Mouse (Mus musculus) kidney, embryonic 16.5 days (tissue): ENCODE results near the gene Cog4. TPM values are rescaled to one million over a fixed set of nuclear protein-coding genes. Genes with fewer than 3 reads are reported as not detected.
A peak's percentile ranks its signal among the peaks of the same experiment; 100 is the strongest.
"Not testable (repeated sequence)": the region's sequence is repeated elsewhere in the genome, so short reads cannot be mapped to it uniquely, and the experiment has no call there.

ENCODE experiments used
- ATAC-seq: fragments of 200-750 bp; cut with Nextera tagmentation; 2 replicates; pipeline ENCODE4 v1.8.0; 2017; ENCODE audit warnings: moderate TSS enrichment; ENCODE audit not compliant: low FRiP score, low TSS enrichment
- H3K27ac ChIP-seq: fragments of 300-500 bp; sonication (generic); 2 replicates; pipeline ENCODE4 v1.5.1; 2014; ENCODE audit warnings: low read length
- H3K27me3 ChIP-seq: fragments of 300-500 bp; sonication (generic); 2 replicates; pipeline ENCODE4 v1.6.1; 2014; ENCODE audit warnings: low read length, control low read depth, mixed read lengths; ENCODE audit not compliant: insufficient read depth
- H3K36me3 ChIP-seq: fragments of 300-500 bp; sonication (generic); 2 replicates; pipeline ENCODE4 v1.6.1; 2014; ENCODE audit warnings: low read length, control low read depth, mixed read lengths; ENCODE audit not compliant: insufficient read depth
- H3K4me1 ChIP-seq: fragments of 300-500 bp; sonication (generic); 2 replicates; pipeline ENCODE4 v1.6.1; 2014; ENCODE audit warnings: low read length, control low read depth, mixed read lengths; ENCODE audit not compliant: insufficient read depth
- H3K4me2 ChIP-seq: fragments of 300-500 bp; sonication (generic); replicated peaks from 2 replicates; pipeline ENCODE4 v1.6.1; 2014; ENCODE audit warnings: low read depth, low read length
- H3K4me3 ChIP-seq: fragments of 300-500 bp; sonication (generic); 2 replicates; pipeline ENCODE4 v1.5.1; 2014; ENCODE audit warnings: mild to moderate bottlenecking, low read length
- H3K9ac ChIP-seq: fragments of 300-500 bp; sonication (generic); replicated peaks from 2 replicates; pipeline ENCODE4 v1.6.1; 2014; ENCODE audit warnings: low read length
- H3K9me3 ChIP-seq: fragments of 300-500 bp; sonication (generic); 2 replicates; pipeline ENCODE4 v1.6.1; 2016; ENCODE audit warnings: low read length, control low read depth
- WGBS: fragments of 180-500 bp; shearing (Covaris S2); extraction: QIAGEN DNeasy Blood & Tissue Kit; methylation state at CpG from one replicate; pipeline ENCODE4 v1.1.7; 2014; 5-methylcytosine and 5-hydroxymethylcytosine counted together
- polyA plus RNA-seq: library from polyadenylated mRNA; unstranded; fragments of >200 nt; fragmentation: Nextera tagmentation; extraction: Ambion mirVana; gene quantifications from 2 replicates; pipeline ENCODE4 v1.2.1, GENCODE M21; 2015

Gene Cog4
- polyA plus RNA-seq, 1 experiment from 2014 or later: 88.5 TPM

DNA sequence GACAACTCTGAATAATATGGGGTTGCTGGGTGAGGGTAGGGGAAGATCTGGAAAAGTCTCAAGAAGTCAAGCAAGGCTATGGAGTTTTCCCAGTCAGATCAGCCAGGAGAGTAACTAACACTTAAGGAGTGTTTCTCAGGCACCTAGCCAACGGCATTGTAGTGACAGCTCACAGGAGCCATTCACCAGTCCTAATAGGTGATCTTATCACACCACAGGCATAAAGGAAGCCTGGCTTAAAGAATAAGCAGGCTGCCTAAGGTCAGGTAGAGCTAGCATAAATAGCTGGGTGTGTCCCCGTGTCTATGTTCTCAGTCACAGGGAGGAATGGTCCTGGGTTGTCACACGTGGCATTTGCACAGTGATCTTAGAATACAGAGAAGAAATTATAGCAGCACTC lies 54.7 kb downstream of the Cog4 start:
- ATAC-seq: no peak
- Histone ChIP-seq H3K9ac (no peak overlapping the region), H3K4me2 (no peak overlapping the region), H3K27ac (no peak overlapping the region), H3K4me3 (no peak overlapping the region), H3K27me3 (no peaks in the 10 kb centered on the region), H3K4me1 (peaks cover 9% of the 10 kb centered on the region; the same call in 1 of the 2 replicates), H3K9me3 (no peaks in the 10 kb centered on the region), H3K36me3 (peaks cover 9% of the 10 kb centered on the region; the same call in 1 of the 2 replicates)
- WGBS: 66% methylated on average over 3 of the region's 3 CpGs

DNA sequence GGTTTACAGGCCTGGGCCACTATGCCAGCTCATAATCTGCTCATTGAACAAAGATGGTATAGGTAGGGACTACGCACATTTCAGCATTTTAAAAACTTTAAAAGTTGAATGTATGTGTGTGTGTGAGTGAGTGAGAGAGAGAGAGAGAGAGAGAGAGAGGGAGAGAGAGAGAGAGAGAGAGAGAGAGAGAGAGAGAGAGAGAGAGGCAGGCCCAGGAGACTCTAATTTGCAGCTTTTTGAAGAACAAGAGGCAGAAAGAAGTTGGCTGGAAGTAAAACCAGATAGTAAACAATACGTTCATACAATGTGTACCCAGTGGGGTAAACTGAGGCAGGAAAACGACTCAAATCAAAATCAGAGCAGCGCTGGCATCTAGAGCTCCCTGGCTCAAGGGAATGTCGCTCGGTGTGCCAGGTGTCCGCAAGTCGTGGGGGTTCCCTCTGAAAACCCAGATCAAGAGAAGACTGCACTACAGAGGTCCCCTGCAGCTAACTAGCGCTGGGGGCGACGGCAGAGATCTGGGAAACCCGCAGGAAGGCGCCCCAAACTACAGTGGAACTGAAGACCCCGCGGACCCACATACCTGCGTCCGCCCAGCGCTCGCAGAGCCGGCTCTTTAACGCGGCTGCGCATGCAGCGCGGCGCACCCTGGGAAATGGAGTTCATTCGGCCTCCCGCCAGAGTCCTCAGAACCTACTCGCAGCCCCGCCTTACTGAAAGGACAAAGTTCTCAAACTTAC lies 55.6 kb downstream of the Cog4 start, which contains the start of gene Fuk:
Fuk (minus strand) TSS at position 650 of the 740 bp plus-strand sequence.
- H3K4me1 ChIP-seq: peaks cover 9% of the 10 kb centered on the region; the same call in 1 of the 2 replicates
- H3K27ac ChIP-seq: no peak within 1 kb of the TSS
- peak; percentile 96 for ATAC-seq
- peaks cover 9% of the 10 kb centered on the region; the same call in 1 of the 2 replicates for H3K36me3 ChIP-seq
- peak within 1 kb of the TSS; percentile 85 for H3K9ac ChIP-seq
- H3K9me3 ChIP-seq: no peaks in the 10 kb centered on the region
- 2% methylated on average over 30 of the region's 30 CpGs for WGBS
- H3K4me2 ChIP-seq: peak within 1 kb of the TSS; percentile 70
- H3K4me3 ChIP-seq: peak within 1 kb of the TSS; percentile 84
- H3K27me3 ChIP-seq: no peaks in the 10 kb centered on the region

DNA sequence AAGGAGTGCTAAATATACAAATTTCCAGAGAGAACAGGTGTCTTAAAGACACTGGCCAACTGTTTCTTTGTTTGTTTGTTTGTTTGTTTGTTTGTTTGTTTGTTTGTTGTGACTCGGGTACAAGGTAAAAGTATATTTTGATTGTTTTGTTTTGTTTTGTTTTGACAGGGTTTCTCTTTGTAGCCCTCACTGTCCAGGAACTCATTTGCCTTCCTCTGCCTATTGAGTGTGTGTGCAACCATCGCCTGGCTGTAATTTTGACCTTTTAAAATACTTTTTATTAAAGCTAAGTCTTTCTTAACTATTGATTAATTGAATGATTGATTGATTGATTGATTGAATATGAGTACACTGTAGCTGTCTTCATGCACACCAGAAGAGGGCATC lies 56.2 kb downstream of the Cog4 start:
- no peak for ATAC-seq
- 54% methylated on average over 2 of the region's 2 CpGs for WGBS

DNA sequence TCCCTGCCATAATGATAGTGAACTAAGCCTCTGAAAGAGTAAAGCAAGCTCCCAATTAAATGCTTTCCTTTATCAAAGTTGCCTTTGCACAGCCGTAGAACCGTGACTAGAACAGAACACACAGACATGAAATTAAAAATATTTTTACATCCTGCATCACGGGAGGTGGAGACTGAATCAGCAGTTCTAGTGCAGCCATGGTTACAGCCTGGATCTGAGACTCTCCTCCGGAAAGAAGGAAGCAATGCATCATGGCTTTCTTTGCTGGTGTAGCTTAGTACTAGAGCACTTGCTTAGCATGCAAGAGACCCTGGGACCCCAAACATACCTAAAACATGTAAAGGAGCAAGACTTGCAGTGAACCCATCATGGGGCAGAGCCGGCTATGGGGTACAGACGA lies 59.0 kb downstream of the Cog4 start:
- no peaks in the 10 kb centered on the region for H3K27me3 ChIP-seq
- no peaks in the 10 kb centered on the region for H3K36me3 ChIP-seq
- no peak overlapping the region for H3K9ac ChIP-seq
- no peak overlapping the region for H3K4me2 ChIP-seq
- WGBS: 89% methylated on average over 6 of the region's 6 CpGs
- H3K4me3 ChIP-seq: no peak overlapping the region
- ATAC-seq: no peak
- no peaks in the 10 kb centered on the region for H3K9me3 ChIP-seq
- no peak overlapping the region for H3K27ac ChIP-seq
- peaks cover 9% of the 10 kb centered on the region; the same call in 1 of the 2 replicates for H3K4me1 ChIP-seq

More for the DNA sequence above, 56.2 kb downstream of the Cog4 start:
- Histone ChIP-seq H3K27me3 (no peaks in the 10 kb centered on the region), H3K27ac (no peak overlapping the region), H3K4me3 (peak overlapping the region; percentile 84), H3K4me2 (peak overlapping the region; percentile 70), H3K4me1 (peaks cover 9% of the 10 kb centered on the region; the same call in 1 of the 2 replicates), H3K9ac (no peak overlapping the region), H3K36me3 (peaks cover 9% of the 10 kb centered on the region; the same call in 1 of the 2 replicates), H3K9me3 (no peaks in the 10 kb centered on the region)

DNA sequence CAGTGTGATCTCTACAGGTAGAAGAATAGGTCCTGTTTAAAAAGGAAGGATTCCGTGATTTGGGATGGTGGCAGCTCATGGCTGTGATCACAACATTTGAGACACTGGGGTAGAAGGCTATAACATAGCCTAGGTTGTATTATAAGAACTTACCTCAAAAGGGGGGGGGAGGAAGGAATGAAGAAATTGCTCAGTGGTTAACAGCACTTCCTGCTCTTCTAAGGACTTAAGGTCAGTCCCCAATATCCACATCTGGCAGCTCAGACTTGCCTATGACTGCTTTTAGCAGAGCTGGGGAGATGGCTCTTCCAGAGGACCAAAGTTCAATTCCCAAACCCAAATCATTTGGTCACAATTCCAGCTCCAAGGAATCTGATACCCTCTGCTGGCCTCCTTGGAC lies 60.3 kb downstream of the Cog4 start:
- Histone ChIP-seq H3K4me1 (peaks cover 2% of the 10 kb centered on the region; the same call in 1 of the 2 replicates), H3K9ac (no peak overlapping the region), H3K9me3 (no peaks in the 10 kb centered on the region), H3K4me2 (no peak overlapping the region), H3K4me3 (no peak overlapping the region), H3K36me3 (no peaks in the 10 kb centered on the region), H3K27ac (no peak overlapping the region), H3K27me3 (no peaks in the 10 kb centered on the region)
- WGBS: 86% methylated on average over 1 of the region's 1 CpGs
- ATAC-seq: no peak

DNA sequence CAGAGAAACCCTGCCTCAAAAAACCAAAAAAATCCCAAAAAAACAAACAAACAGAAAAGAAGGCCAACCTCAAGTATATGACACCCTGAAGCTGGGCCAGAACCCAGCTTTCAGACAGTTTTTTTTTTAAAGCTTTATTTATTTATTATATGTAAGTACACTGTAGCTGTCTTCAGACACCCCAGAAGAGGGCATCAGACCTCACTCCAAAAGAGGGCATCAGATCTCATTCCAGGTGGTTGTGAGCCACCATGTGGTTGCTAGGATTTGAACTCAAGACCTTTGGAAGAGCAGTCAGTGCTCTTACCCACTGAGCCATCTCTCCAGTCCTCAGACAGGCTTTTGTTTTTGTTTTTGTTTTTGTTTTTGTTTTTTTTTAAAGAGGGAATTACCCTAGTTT lies 63.5 kb downstream of the Cog4 start:
- not testable (repeated sequence) for H3K4me2 ChIP-seq, H3K27me3 ChIP-seq, H3K4me1 ChIP-seq, H3K27ac ChIP-seq, H3K4me3 ChIP-seq, H3K9me3 ChIP-seq, H3K36me3 ChIP-seq, H3K9ac ChIP-seq, ATAC-seq

DNA sequence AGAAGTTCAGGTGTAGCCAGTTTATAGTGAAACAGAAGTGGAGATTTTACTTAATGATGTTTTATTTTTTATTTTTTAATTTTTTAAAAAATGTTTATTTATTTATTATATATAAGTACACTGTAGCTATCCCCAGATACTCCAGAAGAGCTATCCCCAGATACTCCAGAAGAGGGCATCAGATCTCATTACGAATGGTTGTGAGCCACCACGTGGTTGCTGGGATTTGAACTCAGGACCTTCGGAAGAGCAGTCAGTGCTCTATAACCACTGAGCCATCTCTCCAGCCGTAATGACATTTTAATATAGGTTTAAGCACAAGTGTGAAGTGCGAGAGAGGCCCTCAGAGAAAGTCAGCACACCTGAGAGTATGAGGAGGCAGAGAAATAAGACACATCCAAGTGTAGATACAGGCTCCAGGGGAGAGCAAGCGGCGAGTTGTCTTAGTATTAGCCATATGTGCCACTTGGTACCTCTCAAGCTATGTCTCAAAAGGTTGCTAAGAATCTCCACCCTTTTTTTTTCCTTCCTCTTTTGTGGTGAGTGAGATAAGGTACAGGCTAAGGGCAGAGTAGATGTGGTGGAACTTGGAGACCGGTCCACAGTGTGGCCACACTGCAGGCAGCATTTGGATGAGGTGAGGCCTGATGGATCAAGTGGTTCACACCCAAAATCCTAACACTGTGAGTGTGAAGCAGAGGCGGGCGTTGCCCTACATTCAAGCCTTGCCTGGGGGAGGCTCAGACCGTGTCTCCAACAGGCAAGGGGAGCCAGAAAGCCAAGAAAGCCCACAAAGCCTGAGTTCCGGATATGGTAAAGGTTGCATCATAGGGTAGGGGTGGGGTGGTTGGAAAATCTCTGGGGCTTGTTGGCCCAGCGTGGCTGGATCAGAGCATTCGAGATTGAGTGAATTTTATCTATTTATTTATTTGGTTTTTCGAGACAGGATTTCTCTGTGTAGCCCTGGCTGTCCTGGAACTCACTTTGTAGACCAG lies 65.5 kb downstream of the Cog4 start:
- H3K9me3 ChIP-seq: no peaks in the 10 kb centered on the region
- H3K4me1 ChIP-seq: no peaks in the 10 kb centered on the region
- no peak overlapping the region for H3K9ac ChIP-seq
- no peak overlapping the region for H3K4me2 ChIP-seq
- WGBS: 84% methylated on average over 15 of the region's 15 CpGs
- no peak for ATAC-seq
- H3K36me3 ChIP-seq: no peaks in the 10 kb centered on the region
- no peak overlapping the region for H3K27ac ChIP-seq
- no peak overlapping the region for H3K4me3 ChIP-seq
- H3K27me3 ChIP-seq: no peaks in the 10 kb centered on the region

DNA sequence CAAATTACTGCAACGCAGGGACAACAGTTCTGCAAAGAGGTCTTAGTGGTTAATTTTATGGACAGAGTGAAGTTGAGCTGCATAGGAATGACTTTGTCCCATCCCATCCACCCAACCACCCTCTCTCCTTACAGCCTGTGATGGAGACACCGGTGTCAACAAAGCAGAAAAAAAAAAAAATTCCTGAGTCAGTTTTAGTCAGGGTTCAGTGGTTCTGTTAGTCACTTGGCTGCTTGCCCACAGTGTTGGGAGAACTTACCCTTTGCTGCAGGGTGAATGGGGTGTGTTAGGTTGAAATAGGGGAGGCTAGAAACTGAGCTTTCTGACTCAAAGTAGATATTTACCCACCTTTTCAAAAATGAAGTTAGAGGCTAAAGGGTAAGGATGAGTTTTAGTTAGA lies 71.0 kb downstream of the Cog4 start:
- Histone ChIP-seq H3K27me3 (no peaks in the 10 kb centered on the region), H3K36me3 (no peaks in the 10 kb centered on the region), H3K4me1 (peaks cover 42% of the 10 kb centered on the region), H3K4me2 (no peak overlapping the region), H3K27ac (peak overlapping the region; percentile 52), H3K9me3 (no peaks in the 10 kb centered on the region), H3K9ac (no peak overlapping the region), H3K4me3 (no peak overlapping the region)
- ATAC-seq: peak; percentile 10; the same call in 1 of the 2 replicates
- whole genome bisulfite sequencing: 25% methylated on average over 2 of the region's 2 CpGs

DNA sequence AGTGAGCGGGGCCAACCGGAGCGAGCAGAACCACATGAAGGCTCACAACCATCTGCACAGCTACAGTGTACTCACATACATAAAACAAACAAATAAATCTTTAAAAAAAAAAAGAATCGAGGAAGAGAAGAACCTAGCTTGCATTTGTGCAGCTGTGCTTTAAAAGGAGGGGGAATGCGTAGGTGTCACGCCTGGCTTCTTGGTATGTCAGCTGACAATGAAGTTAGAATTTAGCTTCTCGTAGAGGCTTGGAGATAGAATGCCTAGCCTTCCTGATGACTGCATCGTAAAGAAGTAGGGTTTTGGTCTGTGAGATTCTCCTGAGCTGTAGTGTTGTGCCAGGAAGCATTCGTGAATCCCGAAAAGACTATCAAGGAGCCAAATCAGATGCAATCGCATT lies 71.6 kb downstream of the Cog4 start:
- no peak overlapping the region; the same call in 1 of the 2 replicates for H3K9ac ChIP-seq
- no peaks in the 10 kb centered on the region for H3K27me3 ChIP-seq
- H3K4me1 ChIP-seq: peaks cover 42% of the 10 kb centered on the region
- H3K36me3 ChIP-seq: no peaks in the 10 kb centered on the region
- 51% methylated on average over 11 of the region's 11 CpGs for WGBS
- no peak overlapping the region for H3K4me2 ChIP-seq
- peak overlapping the region; percentile 52 for H3K27ac ChIP-seq
- H3K9me3 ChIP-seq: no peaks in the 10 kb centered on the region
- ATAC-seq: no peak
- H3K4me3 ChIP-seq: no peak overlapping the region
